Mouse (Mus musculus) MEL (cell line): ENCODE results near the gene Zdhhc17. TPM values are rescaled to one million over a fixed set of nuclear protein-coding genes. Genes with fewer than 3 reads are reported as not detected.
A peak's percentile ranks its signal among the peaks of the same experiment; 100 is the strongest.

Experiments used
- DNase-seq: peaks from one replicate; pipeline ENCODE4 v3.0.0; 2011; ENCODE audit warnings: low read depth, low spot score
- H3K27ac ChIP-seq: 2 replicates; pipeline ENCODE4 v1.5.1; 2012; ENCODE audit warnings: low read depth, mild to moderate bottlenecking, control low read depth, low read length, moderate library complexity; ENCODE audit not compliant: control insufficient read depth
- H3K27me3 ChIP-seq, 2 experiments: fragments of 150-350 bp in 1 of 2; sonication (generic) in 1 of 2; 2 replicates each; pipeline ENCODE4 v1.6.1; 2012; ENCODE audit warnings: low read length in 2 of 2, mild to moderate bottlenecking in 2 of 2, improper control_type of control experiment in 1 of 2, moderate library complexity in 1 of 2; ENCODE audit not compliant: insufficient read depth in 2 of 2, control insufficient read depth in 1 of 2
- H3K36me3 ChIP-seq, 2 experiments: 2 replicates each; pipeline ENCODE4 v1.6.1; 2012 to 2014; ENCODE audit warnings: low read length in 2 of 2, improper control_type of control experiment in 1 of 2, inconsistent platforms in 1 of 2, mild to moderate bottlenecking in 1 of 2; ENCODE audit not compliant: insufficient read depth in 2 of 2, control insufficient read depth in 1 of 2
- H3K4me1 ChIP-seq, 2 experiments: fragments of 150-350 bp in 1 of 2; sonication (generic) in 1 of 2; 2 replicates each; pipeline ENCODE4 v1.6.1; 2012; ENCODE audit warnings: low read length in 2 of 2, improper control_type of control experiment in 1 of 2, mild to moderate bottlenecking in 1 of 2; ENCODE audit not compliant: insufficient read depth in 2 of 2, control insufficient read depth in 1 of 2
- H3K4me3 ChIP-seq, 2 experiments: fragments of 150-350 bp in 1 of 2; sonication (generic) in 1 of 2; 2 replicates each; pipeline ENCODE4 v1.5.1; 2012; ENCODE audit warnings: low read depth in 2 of 2, low read length in 2 of 2, mild to moderate bottlenecking in 2 of 2, moderate library complexity in 2 of 2, control low read depth in 1 of 2, improper control_type of control experiment in 1 of 2; ENCODE audit not compliant: control insufficient read depth in 1 of 2, insufficient read depth in 1 of 2
- H3K79me2 ChIP-seq: 2 replicates; pipeline ENCODE4 v1.6.1; 2012; ENCODE audit warnings: mild to moderate bottlenecking, low read length, moderate library complexity; ENCODE audit not compliant: control insufficient read depth, poor library complexity, insufficient read depth
- H3K9ac ChIP-seq: 2 replicates; pipeline ENCODE4 v1.6.1; 2012; ENCODE audit warnings: low read depth, mild to moderate bottlenecking, control low read depth, low read length, moderate library complexity; ENCODE audit not compliant: control insufficient read depth, poor library complexity, severe bottlenecking
- H3K9me3 ChIP-seq: fragments of 150-350 bp; sonication (generic); replicated peaks from 2 replicates; pipeline ENCODE4 v1.6.1; 2012; ENCODE audit warnings: mild to moderate bottlenecking, low read length, improper control_type of control experiment, moderate library complexity; ENCODE audit not compliant: insufficient read depth
- CHD1 ChIP-seq: IDR thresholded peaks from 2 replicates; pipeline ENCODE4 v1.6.1; 2012; ENCODE audit warnings: low read depth, mild to moderate bottlenecking, inconsistent platforms, low read length, improper control_type of control experiment
- CTCF ChIP-seq, 3 experiments: IDR thresholded peaks in 2 of 3; conservative IDR thresholded peaks in 1 of 3; 2 replicates each; pipeline ENCODE4 v1.5.1; 2011 to 2012; ENCODE audit warnings: low read length in 3 of 3, low read depth in 2 of 3, mild to moderate bottlenecking in 2 of 3, improper control_type of control experiment in 1 of 3, inconsistent platforms in 1 of 3, mixed read lengths in 1 of 3, moderate library complexity in 1 of 3; ENCODE audit not compliant: control insufficient read depth in 1 of 3, insufficient read depth in 1 of 3, poor library complexity in 1 of 3, severe bottlenecking in 1 of 3
- E2F4 ChIP-seq: IDR thresholded peaks from 2 replicates; pipeline ENCODE4 v1.6.1; 2011; ENCODE audit warnings: low read depth, low read length, improper control_type of control experiment, borderline replicate concordance
- ETS1 ChIP-seq: IDR thresholded peaks from 2 replicates; pipeline ENCODE4 v1.6.1; 2012; ENCODE audit warnings: low read depth, mild to moderate bottlenecking, inconsistent platforms, low read length, improper control_type of control experiment, moderate library complexity
- GATA1 ChIP-seq: IDR thresholded peaks from 2 replicates; pipeline ENCODE4 v1.6.1; 2011; ENCODE audit warnings: low read depth, low read length, improper control_type of control experiment
- HCFC1 ChIP-seq: IDR thresholded peaks from 2 replicates; pipeline ENCODE4 v1.6.1; 2012; ENCODE audit warnings: low read depth, mild to moderate bottlenecking, inconsistent platforms, low read length, improper control_type of control experiment, moderate library complexity
- MAFK ChIP-seq: IDR thresholded peaks from 2 replicates; pipeline ENCODE4 v1.6.1; 2011; ENCODE audit warnings: low read depth, mild to moderate bottlenecking, low read length, improper control_type of control experiment, borderline replicate concordance
- MYB ChIP-seq: IDR thresholded peaks from 2 replicates; pipeline ENCODE4 v1.6.1; 2011; ENCODE audit warnings: mild to moderate bottlenecking, low read depth, low read length, improper control_type of control experiment
- NELFE ChIP-seq: IDR thresholded peaks from 2 replicates; pipeline ENCODE4 v1.6.1; 2011; ENCODE audit warnings: low read depth, low read length, improper control_type of control experiment
- NRF1 ChIP-seq: IDR thresholded peaks from 2 replicates; pipeline ENCODE4 v1.6.1; 2014; ENCODE audit warnings: low read depth, mild to moderate bottlenecking, inconsistent platforms, low read length, improper control_type of control experiment, moderate library complexity; ENCODE audit not compliant: poor library complexity, insufficient read depth, severe bottlenecking
- RAD21 ChIP-seq: IDR thresholded peaks from 2 replicates; pipeline ENCODE4 v1.6.1; 2011; ENCODE audit warnings: mild to moderate bottlenecking, low read depth, low read length, improper control_type of control experiment
- SMC3 ChIP-seq: IDR thresholded peaks from 2 replicates; pipeline ENCODE4 v1.6.1; 2011; ENCODE audit warnings: low read depth, low read length, improper control_type of control experiment
- TAL1 ChIP-seq: IDR thresholded peaks from 2 replicates; pipeline ENCODE4 v1.6.1; 2012; ENCODE audit warnings: mild to moderate bottlenecking, inconsistent platforms, low read length, moderate library complexity, mixed read lengths
- TCF12 ChIP-seq: IDR thresholded peaks from 2 replicates; pipeline ENCODE4 v1.6.1; 2014; ENCODE audit warnings: low read depth, mild to moderate bottlenecking, inconsistent platforms, low read length, improper control_type of control experiment, moderate library complexity
- USF1 ChIP-seq: IDR thresholded peaks from 2 replicates; pipeline ENCODE4 v1.6.1; 2014; ENCODE audit warnings: low read depth, mild to moderate bottlenecking, inconsistent platforms, low read length, improper control_type of control experiment, moderate library complexity
- ZC3H11A ChIP-seq: IDR thresholded peaks from 2 replicates; pipeline ENCODE4 v1.6.1; 2012; ENCODE audit warnings: low read depth, mild to moderate bottlenecking, inconsistent platforms, low read length, improper control_type of control experiment
- ZKSCAN1 ChIP-seq: IDR thresholded peaks from 2 replicates; pipeline ENCODE4 v1.6.1; 2012; ENCODE audit warnings: low read depth, mild to moderate bottlenecking, inconsistent platforms, low read length, improper control_type of control experiment, moderate library complexity
- polyA plus RNA-seq, 2 experiments: library from polyadenylated mRNA; stranded (reverse) in 1 of 2; unstranded in 1 of 2; fragments of >175 nt in 1 of 2; fragments of >200 nt in 1 of 2; gene quantifications; 2 replicates each; pipeline versions ENCODE4 v1.2.1 to v1.2.4; 2012; ENCODE audit warnings: low replicate concordance in 2 of 2, low read depth in 1 of 2; ENCODE audit not compliant: insufficient read length in 2 of 2, insufficient read depth in 1 of 2, missing spikeins in 1 of 2
- total RNA-seq: library from RNA; depleted of rRNA; stranded (reverse); fragments of 300-350 nt; gene quantifications from 2 replicates; pipeline ENCODE4 v1.2.3, GENCODE M21; 2012

The Zdhhc17 gene
- total and polyA plus RNA-seq, 3 experiments: 14.9 to 16.6 TPM; not detected in 1

DNA sequence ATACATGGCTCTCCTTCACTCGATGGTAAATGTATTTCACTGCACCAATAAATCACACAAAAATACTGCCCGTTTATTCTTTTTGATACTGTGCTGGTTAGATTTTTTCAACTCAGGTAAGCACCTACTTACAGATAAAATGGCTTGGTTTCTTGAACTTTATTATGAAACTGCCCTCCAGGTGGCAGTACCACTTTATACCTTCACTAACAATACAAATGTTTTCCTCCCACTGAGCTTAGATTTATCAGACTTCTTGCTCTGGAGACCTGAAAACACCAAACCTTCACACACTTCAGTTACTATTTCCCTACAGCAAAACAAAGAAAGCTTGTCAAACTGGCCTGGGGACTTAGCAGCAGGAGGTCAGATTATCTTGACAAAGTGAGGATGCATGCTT lies 20.2 kb downstream of the Zdhhc17 start:
- TF ChIP-seq ZC3H11A (peak; percentile 33), RAD21 (peak; percentile 63), CTCF (IDR thresholded peaks at IDR 0.05 in 2 of 3, conservative IDR thresholded peaks at IDR 0.05 in 1 of 3; ENCODE audit: control insufficient read depth in 1 of 3, insufficient read depth in 1 of 3, low read depth in 2 of 3, low read length in 3 of 3, poor library complexity in 1 of 3, severe bottlenecking in 1 of 3) (peak in 2 of 3 experiments; percentile 31 to 69; a peak in 4 of 6 replicates), CHD1 (no peak), MAFK (no peak), GATA1 (peak; percentile 7; the same call in 1 of the 2 replicates), SMC3 (peak; percentile 69)
- peak; percentile 68 for DNase-seq
- Histone ChIP-seq H3K27ac (no peak overlapping the region), H3K9me3 (no peaks in the 10 kb centered on the region), H3K36me3 (peaks cover 5 to 21% of the 10 kb centered on the region in 2 experiments), H3K27me3 (no peaks in the 10 kb centered on the region), H3K4me3 (no peak overlapping the region), H3K79me2 (peaks cover 22% of the 10 kb centered on the region), H3K4me1 (peaks cover 19 to 20% of the 10 kb centered on the region in 2 experiments), H3K9ac (no peak overlapping the region)

DNA sequence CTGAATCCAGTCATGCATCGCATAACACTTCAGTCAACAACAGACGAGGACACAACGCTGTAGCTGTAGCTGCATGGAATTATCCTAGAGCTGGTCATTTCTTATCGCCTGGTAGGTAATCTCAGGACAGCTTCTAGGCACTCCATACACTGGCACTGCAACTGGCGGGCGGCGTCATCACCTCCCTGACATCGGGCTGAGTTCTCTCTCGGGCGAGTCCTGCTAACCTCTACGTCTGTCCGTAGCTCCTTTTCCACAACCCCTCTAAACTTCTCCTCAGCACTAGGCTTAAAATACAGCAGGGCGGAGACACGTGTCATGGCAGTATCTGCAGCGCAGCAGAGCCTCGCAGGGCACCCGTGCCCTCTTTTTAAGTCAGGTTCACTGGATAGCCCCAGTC lies 23.3 kb downstream of the Zdhhc17 start:
- H3K27ac ChIP-seq: no peak overlapping the region
- H3K4me1 ChIP-seq: peaks cover 12 to 13% of the 10 kb centered on the region in 2 experiments
- H3K9me3 ChIP-seq: no peaks in the 10 kb centered on the region
- no peak for TF ChIP-seq ZC3H11A
- no peak for TF ChIP-seq MYB
- TF ChIP-seq E2F4: no peak
- TF ChIP-seq HCFC1: no peak
- TF ChIP-seq ZKSCAN1: no peak
- TF ChIP-seq NRF1: no peak
- no peak for TF ChIP-seq NELFE
- no peak for TF ChIP-seq RAD21
- TF ChIP-seq TAL1: no peak
- TF ChIP-seq TCF12: no peak
- TF ChIP-seq ETS1: no peak
- no peak for TF ChIP-seq MAFK
- no peak for TF ChIP-seq USF1
- peaks cover 16% of the 10 kb centered on the region for H3K79me2 ChIP-seq
- H3K9ac ChIP-seq: no peak overlapping the region
- no peak for DNase-seq
- H3K27me3 ChIP-seq: no peaks in the 10 kb centered on the region
- no peak overlapping the region for H3K4me3 ChIP-seq
- peaks cover 13 to 17% of the 10 kb centered on the region in 2 experiments for H3K36me3 ChIP-seq
